Mouse (Mus musculus) spleen, postnatal 36 days (tissue): Measurements from ENCODE around the gene Syt7.

ENCODE experiments used
- DNase-seq, 2 experiments: peaks; one replicate each; pipeline ENCODE4 v3.0.0; 2022; ENCODE audit warnings: low spot score in 2 of 2, mixed read lengths in 1 of 2

Gene Syt7

GRCm38 (mm10) chr19:10388615-10389313, at the start of gene Syt7:
Gene Syt7, plus strand, starts transcription at chr19:10389090.
- peak; percentile 52 to 53 for DNase-seq

GRCm38 (mm10) chr19:10339271-10339670, 49.6 kb upstream of the Syt7 start:
- no peak for DNase-seq

GRCm38 (mm10) chr19:10340661-10341060, 48.2 kb upstream of the Syt7 start:
- no peak for DNase-seq

- DNase-seq, result no peak
These were observed 47.7 kb upstream of the Syt7 start for GRCm38 (mm10) chr19:10341152-10341551.

- DNase-seq, result no peak
These were observed 47.0 kb upstream of the Syt7 start for GRCm38 (mm10) chr19:10341817-10342439.

GRCm38 (mm10) chr19:10343866-10344265, 45.0 kb upstream of the Syt7 start:
- no peak for DNase-seq

GRCm38 (mm10) chr19:10345696-10346095, 43.2 kb upstream of the Syt7 start:
- DNase-seq, result no peak

- no peak for DNase-seq
These were observed 41.1 kb upstream of the Syt7 start for GRCm38 (mm10) chr19:10347628-10348273.

GRCm38 (mm10) chr19:10352218-10352617, 36.7 kb upstream of the Syt7 start:
- no peak for DNase-seq

GRCm38 (mm10) chr19:10354830-10355229, 34.1 kb upstream of the Syt7 start:
- no peak for DNase-seq

- DNase-seq, result no peak
These were observed 31.9 kb upstream of the Syt7 start for GRCm38 (mm10) chr19:10356845-10357503.

GRCm38 (mm10) chr19:10359105-10359946, 29.6 kb upstream of the Syt7 start:
- DNase-seq, result no peak

GRCm38 (mm10) chr19:10362473-10363129, 26.3 kb upstream of the Syt7 start:
- DNase-seq, result no peak

GRCm38 (mm10) chr19:10363869-10364268, 25.0 kb upstream of the Syt7 start:
- no peak for DNase-seq

- no peak for DNase-seq
These were observed 22.6 kb upstream of the Syt7 start for GRCm38 (mm10) chr19:10366116-10366845.

GRCm38 (mm10) chr19:10367802-10368201, 21.1 kb upstream of the Syt7 start:
- DNase-seq, result no peak

GRCm38 (mm10) chr19:10369936-10370335, 19.0 kb upstream of the Syt7 start:
- DNase-seq, result no peak

- no peak for DNase-seq
These were observed 15.7 kb upstream of the Syt7 start for GRCm38 (mm10) chr19:10373191-10373590.

GRCm38 (mm10) chr19:10375260-10375659, 13.6 kb upstream of the Syt7 start:
- no peak for DNase-seq

- no peak for DNase-seq
These were observed 8.9 kb upstream of the Syt7 start for GRCm38 (mm10) chr19:10379978-10380377.
